Mouse (Mus musculus): Measurements from ENCODE around the gene Mgat4a. TPM values are rescaled to one million over a fixed set of nuclear protein-coding genes. Genes with fewer than 3 reads are reported as not detected.

The Mgat4a gene
- polyA plus RNA-seq, 1 experiment from 2014 or later, result 7.2 TPM

GRCm38 (mm10) chr1:37474046-37474445 is 66.8 kb downstream of the Mgat4a start:
- Histone ChIP-seq H3K27me3 (no peaks in the 10 kb centered on the region), H3K27ac (no peak overlapping the region), H3K9me3 (no peaks in the 10 kb centered on the region), H3K36me3 (no peaks in the 10 kb centered on the region), H3K4me2 (replicated peaks) (no peak overlapping the region), H3K9ac (replicated peaks) (no peak overlapping the region), H3K4me1 (replicated peaks) (no peaks in the 10 kb centered on the region), H3K4me3 (replicated peaks) (no peak overlapping the region)
- WGBS, result 81% methylated on average over 8 of the region's 8 CpGs
- ATAC-seq, result no peak

DNA sequence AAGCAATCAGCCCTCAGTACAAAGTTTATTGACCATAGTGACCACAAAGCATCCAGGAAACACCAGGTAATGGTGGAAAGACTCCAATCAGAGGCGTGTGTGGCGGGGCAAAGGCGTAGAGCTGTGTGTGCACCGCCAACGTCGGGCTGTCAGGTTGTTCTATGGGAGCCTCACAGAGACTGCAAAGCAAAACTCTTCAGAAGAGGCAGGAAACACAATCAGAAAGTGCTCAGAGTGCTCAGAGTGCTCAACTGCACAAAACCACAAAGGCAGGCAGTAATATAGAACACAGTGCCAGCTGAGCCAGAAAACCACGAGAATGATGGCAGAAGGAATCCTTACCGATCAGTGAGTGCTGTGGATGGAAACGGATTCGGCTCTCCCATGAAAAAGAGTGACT is 67.6 kb downstream of the Mgat4a start:
- ATAC-seq, result no peak
- Histone ChIP-seq H3K4me3 (replicated peaks) (no peak overlapping the region), H3K27me3 (no peaks in the 10 kb centered on the region), H3K9ac (replicated peaks) (no peak overlapping the region), H3K27ac (no peak overlapping the region), H3K4me1 (replicated peaks) (no peaks in the 10 kb centered on the region), H3K36me3 (no peaks in the 10 kb centered on the region), H3K9me3 (no peaks in the 10 kb centered on the region), H3K4me2 (replicated peaks) (no peak overlapping the region)
- 92% methylated on average over 10 of the region's 10 CpGs for WGBS

DNA sequence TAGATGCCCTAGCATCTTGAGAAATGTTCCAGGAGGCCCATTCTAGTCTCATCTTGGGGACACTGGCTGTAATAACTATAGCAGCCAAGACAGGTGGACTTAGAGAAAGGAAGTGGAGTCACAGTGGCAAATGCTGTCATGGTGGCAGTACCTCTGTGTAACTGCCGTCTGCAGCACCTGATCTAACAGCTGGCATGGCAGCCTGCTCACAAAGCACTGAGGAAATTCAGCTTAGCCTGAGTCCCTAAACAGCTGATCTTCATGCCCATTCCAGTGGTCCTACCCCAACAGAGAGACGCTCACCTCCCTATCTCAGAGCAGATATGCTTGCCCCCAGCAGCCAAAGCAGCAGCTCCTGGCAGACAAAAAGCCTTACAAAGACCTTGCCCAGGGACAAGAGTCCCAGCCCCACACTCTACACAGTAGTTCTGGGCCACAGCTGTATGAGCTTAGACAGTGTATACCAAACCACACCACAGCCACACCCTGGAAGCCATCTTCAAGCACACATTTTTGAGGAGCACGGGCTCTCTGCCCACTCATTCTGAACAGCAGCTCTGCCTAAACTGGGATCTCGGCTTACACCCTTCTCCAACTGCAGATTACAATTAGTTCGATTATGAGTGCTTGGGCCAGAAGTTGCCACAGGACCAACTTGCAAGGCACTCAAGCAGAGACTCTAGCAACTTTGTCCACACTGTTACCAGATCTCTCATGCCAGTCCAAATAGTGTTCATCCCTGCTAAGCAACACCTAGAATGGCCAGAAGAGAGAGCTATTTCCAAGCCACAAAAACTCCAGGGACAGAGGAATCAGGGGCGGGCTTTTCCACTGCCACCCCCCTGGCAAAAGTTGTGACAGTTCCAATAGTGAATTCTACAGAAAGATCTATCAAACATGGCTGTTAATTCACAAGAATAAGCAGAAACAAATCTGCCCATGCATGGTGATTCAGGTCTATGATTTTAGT is 69.4 kb downstream of the Mgat4a start:
- WGBS, result 84% methylated on average over 6 of the region's 6 CpGs
- Histone ChIP-seq H3K4me1 (replicated peaks) (no peaks in the 10 kb centered on the region), H3K4me2 (replicated peaks) (no peak overlapping the region), H3K27me3 (no peaks in the 10 kb centered on the region), H3K27ac (no peak overlapping the region), H3K9me3 (no peaks in the 10 kb centered on the region), H3K36me3 (no peaks in the 10 kb centered on the region), H3K9ac (replicated peaks) (no peak overlapping the region), H3K4me3 (replicated peaks) (no peak overlapping the region)
- ATAC-seq, result no peak

GRCm38 (mm10) chr1:37469007-37469406 is 71.8 kb downstream of the Mgat4a start:
- Histone ChIP-seq H3K4me2 (replicated peaks) (no peak overlapping the region), H3K9ac (replicated peaks) (no peak overlapping the region), H3K27ac (no peak overlapping the region), H3K9me3 (no peaks in the 10 kb centered on the region), H3K4me3 (replicated peaks) (no peak overlapping the region), H3K36me3 (no peaks in the 10 kb centered on the region), H3K4me1 (replicated peaks) (no peaks in the 10 kb centered on the region), H3K27me3 (no peaks in the 10 kb centered on the region)
- WGBS, result 94% methylated on average over 5 of the region's 5 CpGs
- no peak for ATAC-seq

GRCm38 (mm10) chr1:37467806-37468205 is 73.0 kb downstream of the Mgat4a start:
- H3K36me3 ChIP-seq, result no peaks in the 10 kb centered on the region

DNA sequence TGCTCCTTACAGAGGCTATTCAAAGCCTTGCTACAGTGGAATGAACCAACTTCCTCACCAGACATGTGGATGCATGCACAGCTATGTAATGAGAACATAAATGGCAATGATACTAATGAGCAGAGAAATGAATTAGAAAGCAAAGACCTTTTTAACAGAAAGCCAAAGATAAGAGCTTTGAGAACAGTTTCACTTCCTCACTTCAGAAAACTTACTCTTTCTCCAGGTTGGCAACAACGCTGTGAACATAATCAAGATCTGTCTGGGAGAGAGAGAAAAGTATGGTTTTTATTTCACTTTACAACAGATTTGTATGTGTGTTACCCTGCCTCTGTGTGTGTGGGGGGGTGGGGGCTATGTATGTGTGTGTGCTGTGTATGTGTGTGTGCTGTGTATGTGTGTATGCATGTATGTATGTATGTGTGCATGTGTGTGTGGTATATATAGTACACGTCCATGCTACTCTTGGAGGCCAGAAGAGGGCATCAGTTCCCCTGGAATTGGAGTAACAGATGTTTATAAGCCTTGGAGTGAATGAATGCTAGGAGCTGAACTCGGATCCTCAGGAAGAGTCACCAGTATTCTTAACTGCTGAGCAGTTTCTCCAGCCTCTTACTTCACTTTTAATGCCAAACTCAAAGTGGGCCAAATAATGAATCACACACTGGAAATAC is 74.4 kb downstream of the Mgat4a start:
- no peaks in the 10 kb centered on the region for H3K4me1 ChIP-seq (replicated peaks)
- no peaks in the 10 kb centered on the region for H3K9me3 ChIP-seq
- no peaks in the 10 kb centered on the region for H3K36me3 ChIP-seq
- WGBS, result 86% methylated on average over 3 of the region's 3 CpGs
- no peak for ATAC-seq
- H3K4me3 ChIP-seq (replicated peaks), result no peak overlapping the region
- no peak overlapping the region for H3K9ac ChIP-seq (replicated peaks)
- no peaks in the 10 kb centered on the region for H3K27me3 ChIP-seq
- H3K4me2 ChIP-seq (replicated peaks), result no peak overlapping the region
- no peak overlapping the region for H3K27ac ChIP-seq

More at GRCm38 (mm10) chr1:37467806-37468205, 73.0 kb downstream of the Mgat4a start:
- Histone ChIP-seq H3K9me3 (no peaks in the 10 kb centered on the region), H3K27ac (no peak overlapping the region), H3K4me1 (replicated peaks) (no peaks in the 10 kb centered on the region), H3K4me3 (replicated peaks) (no peak overlapping the region), H3K4me2 (replicated peaks) (no peak overlapping the region), H3K9ac (replicated peaks) (no peak overlapping the region), H3K27me3 (no peaks in the 10 kb centered on the region)
- no peak for ATAC-seq
- WGBS, result 84% methylated on average over 4 of the region's 4 CpGs

- H3K27me3 ChIP-seq, result no peaks in the 10 kb centered on the region
- H3K27ac ChIP-seq, result no peak overlapping the region
- H3K36me3 ChIP-seq, result no peaks in the 10 kb centered on the region
- no peaks in the 10 kb centered on the region for H3K4me1 ChIP-seq (replicated peaks)
- WGBS, result 92% methylated on average over 10 of the region's 10 CpGs
- no peaks in the 10 kb centered on the region for H3K9me3 ChIP-seq
- no peak overlapping the region for H3K9ac ChIP-seq (replicated peaks)
- H3K4me2 ChIP-seq (replicated peaks), result no peak overlapping the region
- no peak for ATAC-seq
- no peak overlapping the region for H3K4me3 ChIP-seq (replicated peaks)
These were observed 75.9 kb downstream of the Mgat4a start for GRCm38 (mm10) chr1:37464878-37465452.

- H3K4me2 ChIP-seq (replicated peaks), result no peak overlapping the region
- WGBS, result 89% methylated on average over 7 of the region's 7 CpGs
These were observed 83.3 kb downstream of the Mgat4a start for GRCm38 (mm10) chr1:37457546-37457945.

GRCm38 (mm10) chr1:37451270-37451669 is 89.5 kb downstream of the Mgat4a start:
- Histone ChIP-seq H3K9me3 (no peaks in the 10 kb centered on the region), H3K4me1 (replicated peaks) (no peaks in the 10 kb centered on the region), H3K4me2 (replicated peaks) (no peak overlapping the region), H3K36me3 (peaks cover 12% of the 10 kb centered on the region), H3K9ac (replicated peaks) (no peak overlapping the region), H3K27ac (no peak overlapping the region), H3K27me3 (no peaks in the 10 kb centered on the region), H3K4me3 (replicated peaks) (no peak overlapping the region)
- 93% methylated on average over 8 of the region's 8 CpGs for WGBS
- no peak for ATAC-seq

More at GRCm38 (mm10) chr1:37457546-37457945, 83.3 kb downstream of the Mgat4a start:
- H3K36me3 ChIP-seq, result 0 out of 2 replicates have a peak, but pooled peaks cover 3% of the 10 kb centered on the region
- H3K4me1 ChIP-seq (replicated peaks), result no peaks in the 10 kb centered on the region
- H3K27ac ChIP-seq, result no peak overlapping the region
- H3K9ac ChIP-seq (replicated peaks), result no peak overlapping the region
- H3K4me3 ChIP-seq (replicated peaks), result no peak overlapping the region
- no peaks in the 10 kb centered on the region for H3K9me3 ChIP-seq
- no peak for ATAC-seq
- H3K27me3 ChIP-seq, result no peaks in the 10 kb centered on the region

DNA sequence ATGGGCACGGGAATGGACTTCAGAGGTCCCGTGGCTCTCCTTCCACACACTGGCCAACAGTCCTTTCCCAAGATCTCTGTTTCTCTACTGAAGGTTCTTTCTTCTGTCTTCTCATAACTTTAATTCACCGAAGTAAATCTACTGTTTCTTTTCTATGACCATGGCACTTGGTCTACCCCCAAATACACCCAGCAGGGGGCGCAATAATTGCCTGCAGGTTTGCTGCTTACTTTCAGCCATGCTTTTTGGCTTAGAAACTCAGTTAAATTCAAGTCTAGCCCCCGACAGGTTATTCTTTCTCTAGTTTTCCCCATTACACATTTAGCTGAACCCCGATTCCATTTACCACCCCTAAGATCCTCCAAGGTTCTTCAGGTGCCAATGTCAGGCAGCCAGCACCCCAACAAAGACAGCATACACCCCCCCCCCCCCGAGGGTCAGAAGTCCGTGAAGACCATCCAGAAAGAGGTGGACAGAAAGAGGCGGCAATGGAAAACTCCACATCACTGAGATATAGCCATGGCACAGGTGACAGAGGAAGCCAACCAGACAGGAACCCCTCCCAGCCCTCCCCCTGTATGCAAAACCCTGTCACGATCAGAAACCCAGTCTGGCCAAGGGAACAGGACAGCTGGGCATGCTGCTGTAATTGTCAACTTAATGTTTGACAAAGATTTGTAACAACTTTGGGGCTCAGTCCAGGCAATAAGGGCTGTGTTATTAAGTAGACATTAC is 92.3 kb downstream of the Mgat4a start:
- Histone ChIP-seq H3K9me3 (no peaks in the 10 kb centered on the region), H3K36me3 (peaks cover 11% of the 10 kb centered on the region), H3K27ac (no peak overlapping the region), H3K4me2 (replicated peaks) (no peak overlapping the region), H3K4me3 (replicated peaks) (no peak overlapping the region), H3K9ac (replicated peaks) (no peak overlapping the region), H3K4me1 (replicated peaks) (no peaks in the 10 kb centered on the region), H3K27me3 (no peaks in the 10 kb centered on the region)
- ATAC-seq, result no peak
- 79% methylated on average over 10 of the region's 10 CpGs for WGBS

DNA sequence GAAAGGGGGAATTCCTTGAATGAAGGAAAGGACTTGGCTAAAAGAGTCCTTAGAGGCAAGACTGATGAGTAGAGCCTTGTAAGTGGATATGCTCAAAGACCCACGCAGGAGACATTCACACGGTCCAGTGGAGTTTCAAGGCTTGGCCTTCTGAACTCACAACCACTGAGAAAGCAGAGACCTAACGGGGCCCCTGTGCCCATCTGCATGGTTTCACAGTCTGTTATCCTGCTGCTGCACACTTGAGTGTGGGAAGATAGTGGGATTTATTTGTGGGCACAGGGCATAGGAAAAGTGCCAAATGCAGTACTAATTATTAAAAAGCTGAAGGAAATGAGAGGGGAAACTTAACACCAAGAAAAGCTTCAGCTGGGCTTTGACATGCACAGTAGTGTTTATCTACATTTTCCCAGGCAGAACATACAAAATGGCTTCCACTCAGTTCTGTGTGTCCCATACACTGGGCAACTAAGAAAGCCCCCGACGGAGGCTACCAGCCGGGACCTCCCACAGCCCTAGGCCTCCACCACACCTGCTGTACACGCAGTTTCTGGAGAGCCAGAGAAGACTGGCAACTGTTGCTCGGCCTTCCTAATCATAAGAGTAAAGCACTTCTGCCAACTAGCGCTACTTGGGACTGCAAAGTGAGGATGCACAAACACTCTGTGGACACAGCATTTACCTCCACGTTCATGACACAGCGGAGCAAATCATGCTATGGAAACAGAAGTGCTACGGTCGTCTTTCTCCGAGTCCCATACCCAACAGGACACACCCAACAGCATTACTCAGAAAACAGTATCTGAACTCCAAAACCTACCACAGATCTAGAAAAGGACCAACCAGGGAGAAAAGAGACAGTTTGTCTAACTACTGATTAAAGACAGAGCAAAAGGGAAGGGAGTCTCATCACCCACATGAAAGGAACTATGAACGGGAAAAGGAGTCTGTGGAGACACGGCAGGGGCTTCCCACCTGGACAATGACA is 97.7 kb downstream of the Mgat4a start:
- Histone ChIP-seq H3K9ac (replicated peaks) (no peak overlapping the region), H3K36me3 (peaks cover 47% of the 10 kb centered on the region), H3K4me2 (replicated peaks) (no peak overlapping the region), H3K27me3 (no peaks in the 10 kb centered on the region), H3K9me3 (no peaks in the 10 kb centered on the region), H3K4me3 (replicated peaks) (no peak overlapping the region), H3K27ac (no peak overlapping the region), H3K4me1 (replicated peaks) (no peaks in the 10 kb centered on the region)
- 93% methylated on average over 16 of the region's 16 CpGs for WGBS
- no peak for ATAC-seq

Measured in midbrain, embryonic 13.5 days (tissue).